In genomic region chr1:20823906-20824305, GRCm38 (mm10) we compare ENCODE assay signal across 31 mouse cellular contexts. TPM values are rescaled to one million over a fixed set of nuclear protein-coding genes. Genes with fewer than 3 reads are reported as not detected.
DNase-seq lines count a peak whose midpoint lies in the region; ATAC-seq and TF ChIP-seq lines count a peak whose summit lies in the region.
"Had no signal": no experiment of that assay in that cellular context is flagged by ENCODE, and none has a peak within 500 bp of the region (broad histone marks: within the 10 kb centered on the region; RNA-seq: fewer than 3 reads in every experiment).

No protein-coding gene starts in this region.

- no peaks in the 10 kb centered on the region for H3K27me3 ChIP-seq in forebrain, embryonic 11.5 days (ENCODE audit: control insufficient read depth, insufficient read depth, low read length)
- no peaks in the 10 kb centered on the region for H3K27me3 ChIP-seq in forebrain, embryonic 16.5 days (replicated peaks; ENCODE audit: control insufficient read depth, insufficient read depth, low read length)
- no peaks in the 10 kb centered on the region for H3K27me3 ChIP-seq in midbrain, embryonic 11.5 days (ENCODE audit: control insufficient read depth, insufficient read depth, low read length)
- H3K27me3 ChIP-seq in midbrain, postnatal 0 days (ENCODE audit: insufficient read depth, low read length), result no peaks in the 10 kb centered on the region
- H3K27me3 ChIP-seq in forebrain, embryonic 14.5 days (replicated peaks; ENCODE audit: control insufficient read depth, insufficient read depth, low read length), result no peaks in the 10 kb centered on the region
- H3K27me3 ChIP-seq: CH12.LX; embryonic facial prominence, embryonic 12.5 days; embryonic facial prominence, embryonic 15.5 days; heart, embryonic 13.5 days; Patski had no signal

- DNase-seq in forebrain, embryonic 11.5 days (ENCODE audit: low spot score), result no peak
- DNase-seq in midbrain, embryonic 11.5 days (ENCODE audit: low spot score, missing footprints), result peak; percentile 73
- no peak for DNase-seq in midbrain, postnatal 0 days (ENCODE audit: low spot score)
- peak; percentile 81 for DNase-seq in forebrain, embryonic 14.5 days (ENCODE audit: low spot score)
- no peak for DNase-seq in gastrocnemius, adult 8-10 months (ENCODE audit: low spot score in 2 of 2)
- no peak for DNase-seq in right cerebral cortex, postnatal 10 days (ENCODE audit: low spot score in 2 of 2)
- DNase-seq: adrenal gland, postnatal 10 days; adrenal gland, postnatal 36 days; B cell, adult 2 months; cerebellum, adult 11 months; cerebellum, adult 2 months; cerebellum, adult 9-11 months; cerebellum, postnatal 25 days; gastrocnemius, postnatal 14 days; heart, postnatal 14 days; heart, postnatal 4 days had no signal

- no peaks in the 10 kb centered on the region for H3K9me3 ChIP-seq in forebrain, embryonic 11.5 days (ENCODE audit: control insufficient read depth, low read length)
- no peaks in the 10 kb centered on the region for H3K9me3 ChIP-seq in forebrain, embryonic 16.5 days (ENCODE audit: control insufficient read depth, low read length)
- no peaks in the 10 kb centered on the region for H3K9me3 ChIP-seq in midbrain, embryonic 11.5 days (ENCODE audit: control insufficient read depth, low read length)
- no peaks in the 10 kb centered on the region for H3K9me3 ChIP-seq in midbrain, postnatal 0 days (ENCODE audit: low read length)
- H3K9me3 ChIP-seq in forebrain, embryonic 14.5 days (replicated peaks; ENCODE audit: control insufficient read depth, low read length), result no peaks in the 10 kb centered on the region
- H3K9me3 ChIP-seq: embryonic facial prominence, embryonic 12.5 days; embryonic facial prominence, embryonic 15.5 days; G1E; heart, embryonic 13.5 days had no signal

- H3K4me3 ChIP-seq in forebrain, embryonic 11.5 days (ENCODE audit: low read depth, low read length), result no peak overlapping the region
- H3K4me3 ChIP-seq in forebrain, embryonic 16.5 days (replicated peaks; ENCODE audit: low read length), result no peak overlapping the region
- no peak overlapping the region for H3K4me3 ChIP-seq in midbrain, embryonic 11.5 days (ENCODE audit: low read depth, low read length)
- H3K4me3 ChIP-seq in midbrain, postnatal 0 days (ENCODE audit: low read depth, low read length), result no peak overlapping the region
- no peak overlapping the region for H3K4me3 ChIP-seq in forebrain, embryonic 14.5 days (ENCODE audit: low read depth, low read length)
- H3K4me3 ChIP-seq: embryonic facial prominence, embryonic 12.5 days; embryonic facial prominence, embryonic 15.5 days; heart, embryonic 13.5 days had no signal

- H3K36me3 ChIP-seq in forebrain, embryonic 11.5 days (ENCODE audit: control insufficient read depth, insufficient read depth, low read length), result no peaks in the 10 kb centered on the region
- no peaks in the 10 kb centered on the region for H3K36me3 ChIP-seq in forebrain, embryonic 16.5 days (ENCODE audit: control insufficient read depth, insufficient read depth)
- H3K36me3 ChIP-seq in midbrain, embryonic 11.5 days (ENCODE audit: control insufficient read depth, insufficient read depth, low read length), result no peaks in the 10 kb centered on the region
- H3K36me3 ChIP-seq in midbrain, postnatal 0 days (ENCODE audit: insufficient read depth, low read length), result no peaks in the 10 kb centered on the region
- H3K36me3 ChIP-seq in forebrain, embryonic 14.5 days (ENCODE audit: control insufficient read depth, insufficient read depth, low read length), result no peaks in the 10 kb centered on the region
- H3K36me3 ChIP-seq: embryonic facial prominence, embryonic 12.5 days; embryonic facial prominence, embryonic 15.5 days; G1E; heart, embryonic 13.5 days had no signal

- peak overlapping the region; percentile 18; the same call in 1 of the 2 replicates for H3K4me2 ChIP-seq in forebrain, embryonic 11.5 days (ENCODE audit: low read depth, low read length, severe bottlenecking)
- H3K4me2 ChIP-seq in forebrain, embryonic 16.5 days (ENCODE audit: low read length), result no peak overlapping the region; the same call in 1 of the 2 replicates
- H3K4me2 ChIP-seq in midbrain, embryonic 11.5 days, result no peak overlapping the region
- H3K4me2 ChIP-seq in midbrain, postnatal 0 days (ENCODE audit: low read depth, low read length, poor library complexity, severe bottlenecking), result no peak overlapping the region
- no peak overlapping the region for H3K4me2 ChIP-seq in forebrain, embryonic 14.5 days (ENCODE audit: low read length)
- H3K4me2 ChIP-seq: embryonic facial prominence, embryonic 12.5 days; embryonic facial prominence, embryonic 15.5 days; heart, embryonic 13.5 days; hindbrain, embryonic 14.5 days had no signal

- WGBS in forebrain, embryonic 11.5 days, result 15% methylated on average over 2 of the region's 2 CpGs
- WGBS in forebrain, embryonic 16.5 days, result 6% methylated on average over 2 of the region's 2 CpGs
- 19% methylated on average over 2 of the region's 2 CpGs for WGBS in midbrain, embryonic 11.5 days
- 19% methylated on average over 2 of the region's 2 CpGs for WGBS in midbrain, postnatal 0 days
- 4% methylated on average over 2 of the region's 2 CpGs for WGBS in forebrain, embryonic 14.5 days

- no peak; the same call in 1 of the 2 replicates for ATAC-seq in forebrain, embryonic 11.5 days (replicated peaks; ENCODE audit: low FRiP score)
- no peak for ATAC-seq in forebrain, embryonic 16.5 days
- ATAC-seq in midbrain, embryonic 11.5 days (ENCODE audit: low FRiP score), result no peak
- ATAC-seq in midbrain, postnatal 0 days (ENCODE audit: low FRiP score), result no peak
- peak; percentile 30 for ATAC-seq in forebrain, embryonic 14.5 days
- ATAC-seq: intestine, postnatal 0 days; Patski had no signal

- H3K9ac ChIP-seq in forebrain, embryonic 11.5 days (ENCODE audit: low read length), result no peak overlapping the region
- H3K9ac ChIP-seq in forebrain, embryonic 16.5 days (replicated peaks; ENCODE audit: low read depth, low read length), result no peak overlapping the region
- H3K9ac ChIP-seq in midbrain, embryonic 11.5 days (ENCODE audit: low read length), result no peak overlapping the region
- no peak overlapping the region for H3K9ac ChIP-seq in midbrain, postnatal 0 days (replicated peaks; ENCODE audit: low read length, poor library complexity, severe bottlenecking)
- no peak overlapping the region for H3K9ac ChIP-seq in forebrain, embryonic 14.5 days (ENCODE audit: low read length)
- H3K9ac ChIP-seq: embryonic facial prominence, embryonic 12.5 days; embryonic facial prominence, embryonic 15.5 days; heart, embryonic 13.5 days; hindbrain, embryonic 14.5 days had no signal

- no peak for TF ChIP-seq CTCF in midbrain, postnatal 0 days (IDR thresholded peaks at IDR 0.05)

- H3K27ac ChIP-seq in forebrain, embryonic 11.5 days (ENCODE audit: low read depth, low read length), result peak overlapping the region; percentile 53
- no peak overlapping the region for H3K27ac ChIP-seq in forebrain, embryonic 16.5 days (ENCODE audit: low read length)
- no peak overlapping the region for H3K27ac ChIP-seq in midbrain, embryonic 11.5 days (ENCODE audit: low read depth, low read length)
- H3K27ac ChIP-seq in midbrain, postnatal 0 days (ENCODE audit: low read depth, low read length), result no peak overlapping the region
- no peak overlapping the region for H3K27ac ChIP-seq in forebrain, embryonic 14.5 days (ENCODE audit: low read depth, low read length)
- H3K27ac ChIP-seq: embryonic facial prominence, embryonic 12.5 days; embryonic facial prominence, embryonic 15.5 days; heart, embryonic 13.5 days; hindbrain, embryonic 14.5 days had no signal

- H3K4me1 ChIP-seq in forebrain, embryonic 11.5 days (replicated peaks; ENCODE audit: control insufficient read depth, insufficient read depth, low read length), result no peaks in the 10 kb centered on the region; the same call in 1 of the 2 replicates
- H3K4me1 ChIP-seq in forebrain, embryonic 16.5 days (replicated peaks; ENCODE audit: control insufficient read depth, insufficient read depth, low read length), result peaks cover 4% of the 10 kb centered on the region
- no peaks in the 10 kb centered on the region; the same call in 1 of the 2 replicates for H3K4me1 ChIP-seq in midbrain, embryonic 11.5 days (ENCODE audit: control insufficient read depth, insufficient read depth, low read length)
- no peaks in the 10 kb centered on the region for H3K4me1 ChIP-seq in midbrain, postnatal 0 days (ENCODE audit: insufficient read depth, low read length)
- peaks cover 5% of the 10 kb centered on the region; the same call in 1 of the 2 replicates for H3K4me1 ChIP-seq in forebrain, embryonic 14.5 days (ENCODE audit: control insufficient read depth, insufficient read depth, low read length)
- H3K4me1 ChIP-seq: embryonic facial prominence, embryonic 12.5 days had no signal

RNA-seq across cellular contexts. Expression of gene Mcm3, which starts 3.8 kb away (rescaled TPM):
- 234 and 261 TPM in 2 replicates for polyA plus RNA-seq in forebrain, embryonic 11.5 days (2014; fragmentation: Nextera tagmentation; extraction: Ambion mirVana)
- polyA plus RNA-seq in forebrain, embryonic 16.5 days (2015; fragmentation: Nextera tagmentation; extraction: Ambion mirVana), result 48.3 and 51.7 TPM in 2 replicates
- polyA plus RNA-seq in midbrain, embryonic 11.5 days (2014; fragmentation: Nextera tagmentation; extraction: Ambion mirVana), result 195 and 210 TPM in 2 replicates
- total RNA-seq in midbrain, postnatal 0 days (2014; rRNA removed), result 8.4 and 10.1 TPM in 2 replicates
- 6.3 and 8.0 TPM in 2 replicates for polyA plus RNA-seq in midbrain, postnatal 0 days (2015; fragmentation: Nextera tagmentation; extraction: Ambion mirVana)
- 64.0 and 79.4 TPM in 2 replicates for polyA plus RNA-seq in forebrain, embryonic 14.5 days (2014; fragmentation: Nextera tagmentation; extraction: Ambion mirVana)
- total RNA-seq in gastrocnemius, adult 8-10 months (2022), result 1 to 10 TPM; 2.6 to 3.3 (median 3.1) TPM

RNA-seq across cellular contexts. Expression of gene Il17f, which starts 33.5 kb away (rescaled TPM):
- 0.43 and 0.51 TPM in 2 replicates for polyA plus RNA-seq in forebrain, embryonic 11.5 days (2014; fragmentation: Nextera tagmentation; extraction: Ambion mirVana)
- polyA plus RNA-seq in forebrain, embryonic 16.5 days (2015; fragmentation: Nextera tagmentation; extraction: Ambion mirVana), result not detected in 2 replicates
- 0.14 TPM in 1 of 2 replicates, not detected in the other for polyA plus RNA-seq in midbrain, embryonic 11.5 days (2014; fragmentation: Nextera tagmentation; extraction: Ambion mirVana)
- total RNA-seq in midbrain, postnatal 0 days (2014; rRNA removed), result 0.38 TPM in 1 of 2 replicates, not detected in the other
- polyA plus RNA-seq in midbrain, postnatal 0 days (2015; fragmentation: Nextera tagmentation; extraction: Ambion mirVana), result 0.31 TPM in 1 of 2 replicates, not detected in the other
- not detected in 2 replicates for polyA plus RNA-seq in forebrain, embryonic 14.5 days (2014; fragmentation: Nextera tagmentation; extraction: Ambion mirVana)
- total RNA-seq in gastrocnemius, adult 8-10 months (2022), result not detected
- total RNA-seq: adrenal gland, adult 18-20 months; adrenal gland, postnatal 10 days; adrenal gland, postnatal 36 days; gastrocnemius, adult 18-20 months; gastrocnemius, postnatal 14 days; gastrocnemius, postnatal 4 days; heart, adult 8-10 months; heart, postnatal 14 days had no signal
- polyA plus RNA-seq: cerebellum, adult 2 months; embryonic facial prominence, embryonic 15.5 days; G1E; heart, embryonic 13.5 days; hindbrain, embryonic 11.5 days; hindbrain, embryonic 14.5 days; intestine, embryonic 14.5 days; intestine, postnatal 0 days; Patski had no signal

Comparison
In these comparisons a context has a peak if more than half of its experiments do, and no peak if none do; other contexts are left out.
1. DNase-seq: peak in midbrain, embryonic 11.5 days (single experiment) and forebrain, embryonic 14.5 days (single experiment); none in forebrain, embryonic 11.5 days (single experiment), midbrain, postnatal 0 days (single experiment), gastrocnemius, adult 8-10 months (0 of 2) and right cerebral cortex, postnatal 10 days (0 of 2).